ENCODE assay signal across 9 mouse cellular contexts in genomic region chr2:152415287-152415686, GRCm38 (mm10). TPM values are rescaled to one million over a fixed set of nuclear protein-coding genes. Genes with fewer than 3 reads are reported as not detected.
DNase-seq lines count a peak whose midpoint lies in the region; ATAC-seq lines count a peak whose summit lies in the region.
"Had no signal": no experiment of that assay in that cellular context is flagged by ENCODE, and none has a peak within 500 bp of the region (broad histone marks: within the 10 kb centered on the region; RNA-seq: fewer than 3 reads in every experiment).

Gene 6820408C15Rik (plus strand): TSS chr2:152415587.

- WGBS in kidney, embryonic 16.5 days = 18% methylated on average over 4 of the region's 4 CpGs
- 27% methylated on average over 4 of the region's 4 CpGs for WGBS in embryonic facial prominence, embryonic 11.5 days
- WGBS in hindbrain, embryonic 15.5 days = 32% methylated on average over 4 of the region's 4 CpGs
- 28% methylated on average over 4 of the region's 4 CpGs for WGBS in midbrain, embryonic 15.5 days

- no peak for DNase-seq in kidney, postnatal 25 days
- DNase-seq in embryonic facial prominence, embryonic 11.5 days (ENCODE audit: low spot score) = no peak
- no peak for DNase-seq in left cerebral cortex, adult 9 months (ENCODE audit: low spot score in 2 of 2)
- no peak for DNase-seq in right cerebral cortex, adult 2 months (ENCODE audit: low spot score in 2 of 2)

- H3K4me1 ChIP-seq in kidney, embryonic 16.5 days (ENCODE audit: insufficient read depth, low read length) = peaks cover 22% of the 10 kb centered on the region
- peaks cover 4% of the 10 kb centered on the region for H3K4me1 ChIP-seq in embryonic facial prominence, embryonic 11.5 days (ENCODE audit: control insufficient read depth, insufficient read depth, low read length)
- H3K4me1 ChIP-seq in hindbrain, embryonic 15.5 days (replicated peaks) = peaks cover 42% of the 10 kb centered on the region
- peaks cover 45% of the 10 kb centered on the region for H3K4me1 ChIP-seq in midbrain, embryonic 15.5 days

- H3K9ac ChIP-seq in kidney, embryonic 16.5 days (replicated peaks; ENCODE audit: low read length) = peak within 1 kb of the TSS; percentile 99
- H3K9ac ChIP-seq in embryonic facial prominence, embryonic 11.5 days (replicated peaks; ENCODE audit: low read length) = peak within 1 kb of the TSS; percentile 98
- H3K9ac ChIP-seq in hindbrain, embryonic 15.5 days = peak within 1 kb of the TSS; percentile 94
- peak within 1 kb of the TSS; percentile 63 for H3K9ac ChIP-seq in midbrain, embryonic 15.5 days

- H3K27ac ChIP-seq in kidney, embryonic 16.5 days (ENCODE audit: low read length) = peak within 1 kb of the TSS; percentile 99
- H3K27ac ChIP-seq in embryonic facial prominence, embryonic 11.5 days (replicated peaks; ENCODE audit: low read depth, low read length) = peak within 1 kb of the TSS; percentile 98
- peak within 1 kb of the TSS; percentile 98 for H3K27ac ChIP-seq in hindbrain, embryonic 15.5 days (replicated peaks)
- H3K27ac ChIP-seq in midbrain, embryonic 15.5 days = peak within 1 kb of the TSS; percentile 97

- peak within 1 kb of the TSS; percentile 91 for H3K4me2 ChIP-seq in kidney, embryonic 16.5 days (replicated peaks; ENCODE audit: low read depth, low read length)
- peak within 1 kb of the TSS; percentile 90 for H3K4me2 ChIP-seq in embryonic facial prominence, embryonic 11.5 days (ENCODE audit: low read depth, low read length)
- peak within 1 kb of the TSS; percentile 92 for H3K4me2 ChIP-seq in hindbrain, embryonic 15.5 days
- peak within 1 kb of the TSS; percentile 87 for H3K4me2 ChIP-seq in midbrain, embryonic 15.5 days

- no peak for ATAC-seq in kidney, embryonic 16.5 days (ENCODE audit: low FRiP score, low TSS enrichment)
- no peak for ATAC-seq in embryonic facial prominence, embryonic 11.5 days (replicated peaks; ENCODE audit: insufficient number of reproducible peaks, low FRiP score, low TSS enrichment, low read depth)
- no peak for ATAC-seq in hindbrain, embryonic 15.5 days (ENCODE audit: low FRiP score, low read depth)
- ATAC-seq in midbrain, embryonic 15.5 days (replicated peaks) = peak; percentile 10; the same call in 1 of the 2 replicates
- no peak for ATAC-seq in cerebellum, adult (ENCODE audit: insufficient number of reproducible peaks, low FRiP score, low TSS enrichment)

- H3K4me3 ChIP-seq in kidney, embryonic 16.5 days (ENCODE audit: low read length) = peak within 1 kb of the TSS; percentile 95
- peak within 1 kb of the TSS; percentile 93 for H3K4me3 ChIP-seq in embryonic facial prominence, embryonic 11.5 days (ENCODE audit: low read depth, low read length)
- H3K4me3 ChIP-seq in hindbrain, embryonic 15.5 days = peak within 1 kb of the TSS; percentile 96
- H3K4me3 ChIP-seq in midbrain, embryonic 15.5 days = peak within 1 kb of the TSS; percentile 72

- H3K36me3 ChIP-seq in kidney, embryonic 16.5 days (ENCODE audit: insufficient read depth, low read length) = 0 out of 2 replicates have a peak, but pooled peaks cover 5% of the 10 kb centered on the region
- H3K36me3 ChIP-seq in embryonic facial prominence, embryonic 11.5 days (replicated peaks; ENCODE audit: control insufficient read depth, insufficient read depth, low read depth, low read length) = no peaks in the 10 kb centered on the region
- H3K36me3 ChIP-seq in hindbrain, embryonic 15.5 days = no peaks in the 10 kb centered on the region
- no peaks in the 10 kb centered on the region for H3K36me3 ChIP-seq in midbrain, embryonic 15.5 days (replicated peaks)

- H3K9me3 ChIP-seq in kidney, embryonic 16.5 days (ENCODE audit: low read length) = peaks cover 9% of the 10 kb centered on the region
- no peaks in the 10 kb centered on the region; the same call in 1 of the 2 replicates for H3K9me3 ChIP-seq in embryonic facial prominence, embryonic 11.5 days (replicated peaks; ENCODE audit: control insufficient read depth, low read length)
- no peaks in the 10 kb centered on the region for H3K9me3 ChIP-seq in hindbrain, embryonic 15.5 days
- no peaks in the 10 kb centered on the region for H3K9me3 ChIP-seq in midbrain, embryonic 15.5 days

- no peaks in the 10 kb centered on the region for H3K27me3 ChIP-seq in kidney, embryonic 16.5 days (ENCODE audit: insufficient read depth, low read length)
- H3K27me3 ChIP-seq in embryonic facial prominence, embryonic 11.5 days (ENCODE audit: control insufficient read depth, insufficient read depth, low read length) = no peaks in the 10 kb centered on the region
- H3K27me3 ChIP-seq in hindbrain, embryonic 15.5 days = no peaks in the 10 kb centered on the region
- no peaks in the 10 kb centered on the region for H3K27me3 ChIP-seq in midbrain, embryonic 15.5 days (replicated peaks)
- H3K27me3 ChIP-seq: Patski had no signal

RNA-seq across cellular contexts. Expression of gene 6820408C15Rik, which starts in this region (rescaled TPM):
- polyA plus RNA-seq in kidney, embryonic 16.5 days (2015; fragmentation: Nextera tagmentation; extraction: Ambion mirVana) = 0.67 and 0.85 TPM in 2 replicates
- 0.17 and 0.24 TPM in 2 replicates for polyA plus RNA-seq in embryonic facial prominence, embryonic 11.5 days (2014; fragmentation: Nextera tagmentation; extraction: Ambion mirVana)
- polyA plus RNA-seq in hindbrain, embryonic 15.5 days (2015; fragmentation: Nextera tagmentation; extraction: Ambion mirVana) = 2.2 and 2.3 TPM in 2 replicates
- polyA plus RNA-seq in midbrain, embryonic 15.5 days (2015; fragmentation: Nextera tagmentation; extraction: Ambion mirVana) = 1.9 and 2.5 TPM in 2 replicates
